In genomic region chr3:84482121-84482520, GRCm38 (mm10) we compare ENCODE assay signal across 20 mouse cellular contexts.
"Had no signal": no experiment of that assay in that cellular context is flagged by ENCODE, and none has a peak within 500 bp of the region (broad histone marks: within the 10 kb centered on the region; RNA-seq: fewer than 3 reads in every experiment).

No protein-coding gene starts in this region.

- DNase-seq: kidney, adult 8-10 months; kidney, postnatal 10 days; kidney, postnatal 4 days; liver, embryonic 13.5 days; lung, embryonic 14.5 days; lung, postnatal 10 days; lung, postnatal 36 days; midbrain, embryonic 14.5 days; right cerebral cortex, adult 18-20 months; right cerebral cortex, postnatal 14 days; right cerebral cortex, postnatal 4 days; thymus, adult 2 months; thymus, postnatal 14 days; thymus, postnatal 4 days had no signal

- H3K9ac ChIP-seq: kidney, embryonic 15.5 days; liver, embryonic 13.5 days; lung, embryonic 14.5 days; neural tube, embryonic 12.5 days; neural tube, embryonic 15.5 days had no signal

- H3K4me2 ChIP-seq: kidney, embryonic 15.5 days; midbrain, embryonic 11.5 days; neural tube, embryonic 12.5 days had no signal

- H3K4me3 ChIP-seq: kidney, embryonic 15.5 days; megakaryocyte, embryonic 14.5 days; neural tube, embryonic 12.5 days; neural tube, embryonic 15.5 days had no signal

- H3K27ac ChIP-seq: kidney, embryonic 15.5 days; liver, embryonic 13.5 days; neural tube, embryonic 12.5 days; neural tube, embryonic 15.5 days; stomach, postnatal 0 days had no signal

- H3K36me3 ChIP-seq: kidney, embryonic 15.5 days; liver, embryonic 13.5 days; neural tube, embryonic 12.5 days; neural tube, embryonic 15.5 days had no signal

- H3K9me3 ChIP-seq: kidney, embryonic 15.5 days; liver, embryonic 13.5 days; megakaryocyte, embryonic 14.5 days; neural tube, embryonic 12.5 days; neural tube, embryonic 15.5 days had no signal
